Mouse (Mus musculus) lung, postnatal 0 days (tissue): ENCODE data around the gene Slc11a1.

Experiments used
- CTCF ChIP-seq: IDR thresholded peaks from 2 replicates; pipeline ENCODE4 v1.5.1; 2016; ENCODE audit warnings: antibody characterized with exemption, mild to moderate bottlenecking
- EP300 ChIP-seq: IDR thresholded peaks from 2 replicates; pipeline ENCODE4 v1.6.1; 2016; ENCODE audit warnings: antibody characterized with exemption, mild to moderate bottlenecking, control low read depth

DNA sequence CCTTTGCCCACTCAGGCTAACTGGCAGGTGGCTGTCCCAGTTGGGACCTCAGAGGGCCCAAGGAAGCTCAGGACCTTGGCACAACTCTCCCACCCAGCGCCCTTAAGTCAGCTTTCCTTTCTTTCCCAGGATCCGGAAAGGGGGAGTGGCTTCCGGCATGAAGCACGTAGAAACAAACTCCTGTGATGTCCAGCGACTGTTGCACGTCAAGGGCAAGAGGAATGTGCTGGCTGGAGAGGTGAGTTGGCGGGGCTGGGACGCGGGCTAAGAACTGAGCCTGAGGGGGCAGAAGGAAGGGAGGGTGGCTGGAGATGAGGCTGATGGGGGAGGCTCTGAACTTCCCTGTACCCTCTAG, 44.4 kb downstream of the Slc11a1 start:
- no peak for TF ChIP-seq CTCF
- no peak for TF ChIP-seq EP300
